Mouse (Mus musculus) brain, adult 2 months (tissue): ENCODE measurements at regions not wholly inside any gene's neighbourhood (a gene's known extent, or its start where the extent isn't known, plus 50 kb on each side); places are given as distances from the start of the nearest gene placed in this dataset.

Experiments
- DNase-seq: peaks from one replicate; pipeline ENCODE4 v3.0.0; 2011; ENCODE audit warnings: low read depth, low spot score

- DNase-seq: no peak
These were observed 430.5 kb downstream of the Hsfy2 start for GRCm38 (mm10) chr1:56206615-56207267.

GRCm38 (mm10) chr1:56195224-56195623 lies 442.0 kb downstream of the Hsfy2 start:
- DNase-seq: no peak

GRCm38 (mm10) chr1:56183503-56184198 lies 453.6 kb downstream of the Hsfy2 start:
- peak; percentile 41 for DNase-seq

GRCm38 (mm10) chr1:56179206-56179985 lies 457.8 kb downstream of the Hsfy2 start:
- peak; percentile 5 for DNase-seq

GRCm38 (mm10) chr1:56171157-56171556 lies 466.1 kb downstream of the Hsfy2 start:
- no peak for DNase-seq

GRCm38 (mm10) chr1:56168712-56169111 lies 468.5 kb downstream of the Hsfy2 start:
- DNase-seq: no peak

- DNase-seq: no peak
These were observed 469.2 kb downstream of the Hsfy2 start for GRCm38 (mm10) chr1:56168063-56168462.

GRCm38 (mm10) chr1:56165228-56165627 lies 472.0 kb downstream of the Hsfy2 start:
- no peak for DNase-seq

GRCm38 (mm10) chr1:56164366-56164765 lies 472.9 kb downstream of the Hsfy2 start:
- DNase-seq: no peak

GRCm38 (mm10) chr1:56130951-56131350 lies 506.3 kb downstream of the Hsfy2 start:
- DNase-seq: peak; percentile 66

- DNase-seq: peak; percentile 94
These were observed 547.9 kb downstream of the Hsfy2 start for GRCm38 (mm10) chr1:56089254-56089834.

GRCm38 (mm10) chr1:56088357-56088756 lies 548.9 kb downstream of the Hsfy2 start:
- DNase-seq: peak; percentile 18

GRCm38 (mm10) chr1:56076757-56077156 lies 560.5 kb downstream of the Hsfy2 start:
- no peak for DNase-seq

- peak; percentile 67 for DNase-seq
These were observed 565.0 kb downstream of the Hsfy2 start for GRCm38 (mm10) chr1:56072255-56072654.

GRCm38 (mm10) chr1:56063474-56063873 lies 573.8 kb downstream of the Hsfy2 start:
- peak; percentile 55 for DNase-seq
